Mouse (Mus musculus) left cerebral cortex, adult 2 months (tissue): ENCODE data around the gene Olfr136. TPM values are rescaled to one million over a fixed set of nuclear protein-coding genes. Genes with fewer than 3 reads are reported as not detected.

Source experiments
- DNase-seq, 2 experiments: peaks; one replicate each; pipeline ENCODE4 v3.0.0; 2021 to 2022; ENCODE audit warnings: low spot score in 2 of 2, mixed read lengths in 1 of 2; ENCODE audit errors: extremely low spot score in 1 of 2
- H3K27ac ChIP-seq: fragments of 200-600 bp; 2 replicates; pipeline ENCODE4 v1.8.1; 2022
- H3K4me3 ChIP-seq: fragments of 200-600 bp; 2 replicates; pipeline ENCODE4 v1.8.1; 2022
- CTCF ChIP-seq: fragments of 200-600 bp; IDR thresholded peaks from 2 replicates; pipeline ENCODE4 v1.8.1; 2022; ENCODE audit warnings: antibody characterized with exemption, mild to moderate bottlenecking, moderate library complexity
- intact Hi-C: fragments of 180-260 bp; cut with DNase I; formaldehyde crosslinking; loops from one replicate; pipeline ENCODE4 v1.15.1; 2025
- long read RNA-seq, 2 experiments: library from polyadenylated mRNA; stranded (forward); transcript quantifications; one replicate each; pipeline ENCODE4 v2.0.0; 2021; ENCODE audit warnings: borderline mapping rate in 2 of 2
- total RNA-seq, 2 experiments: library from RNA; stranded (reverse); gene quantifications; 2 replicates each; pipeline ENCODE4 v1.2.3; 2021

The Olfr136 gene
- not detected for total RNA-seq
- long read RNA-seq, experiment 1: 0 reads
- long read RNA-seq, experiment 2: 0 reads

- intact Hi-C loops: no loop called here
- Histone ChIP-seq H3K27ac (no peak within 1 kb of the TSS), H3K4me3 (no peak within 1 kb of the TSS)
- no peak for TF ChIP-seq CTCF
- DNase-seq: no peak
Observed at GRCm38 (mm10) chr17:38329531-38329930, at the start of gene Olfr136. Olfr136 (plus strand) TSS chr17:38329831.

- TF ChIP-seq CTCF: no peak
- intact Hi-C loops: no loop called here
Observed at GRCm38 (mm10) chr17:38307470-38307869, 22.2 kb upstream of the Olfr136 start, which contains the start of gene Olfr137. Olfr137 (minus strand) TSS chr17:38307570.

More at GRCm38 (mm10) chr17:38307470-38307869, 22.2 kb upstream of the Olfr136 start, which contains the start of gene Olfr137:
- Histone ChIP-seq H3K27ac (no peak within 1 kb of the TSS), H3K4me3 (no peak within 1 kb of the TSS)
- DNase-seq: no peak

Other genes starting within 250 kb of the Olfr136 start
- not detected for gene Olfr131, start 241.1 kb upstream of the Olfr136 start, total RNA-seq
- gene Olfr132, start 195.3 kb upstream of the Olfr136 start, total RNA-seq: not detected
- not detected for gene Olfr133, start 184.6 kb upstream of the Olfr136 start, total RNA-seq
- gene Olfr134, start 158.4 kb upstream of the Olfr136 start, total RNA-seq: not detected
- gene Olfr135, start 125.5 kb upstream of the Olfr136 start, total RNA-seq: not detected
- gene Olfr138, start 68.8 kb upstream of the Olfr136 start, total RNA-seq: not detected
- gene Olfr137, start 22.3 kb upstream of the Olfr136 start, total RNA-seq: not detected
- not detected for gene Esp36, start 90.4 kb downstream of the Olfr136 start, total RNA-seq
- gene Esp34, start 224.4 kb downstream of the Olfr136 start, total RNA-seq: not detected